Mouse (Mus musculus) ES-CJ7 (cell line): ENCODE results near the gene Fbxw8.

Experiments used
- DNase-seq: peaks from one replicate; pipeline ENCODE4 v3.0.0; 2011; ENCODE audit warnings: low read depth, low spot score

The Fbxw8 gene

GRCm38 (mm10) chr5:118108794-118109440 lies 46.3 kb downstream of the Fbxw8 start:
- DNase-seq, result no peak

- DNase-seq, result no peak
These were observed 47.0 kb downstream of the Fbxw8 start for GRCm38 (mm10) chr5:118108124-118108793.

GRCm38 (mm10) chr5:118106667-118107066 lies 48.6 kb downstream of the Fbxw8 start:
- no peak for DNase-seq

GRCm38 (mm10) chr5:118105536-118105935 lies 49.7 kb downstream of the Fbxw8 start:
- no peak for DNase-seq

- DNase-seq, result no peak
These were observed 55.3 kb downstream of the Fbxw8 start for GRCm38 (mm10) chr5:118099870-118100478.

- no peak for DNase-seq
These were observed 56.0 kb downstream of the Fbxw8 start for GRCm38 (mm10) chr5:118099069-118099869.

GRCm38 (mm10) chr5:118096317-118096716 lies 58.9 kb downstream of the Fbxw8 start:
- DNase-seq, result no peak

GRCm38 (mm10) chr5:118095849-118096248 lies 59.4 kb downstream of the Fbxw8 start:
- DNase-seq, result no peak

- DNase-seq, result no peak
These were observed 59.8 kb downstream of the Fbxw8 start for GRCm38 (mm10) chr5:118095433-118095832.

- peak; percentile 56 for DNase-seq
These were observed 61.8 kb downstream of the Fbxw8 start for GRCm38 (mm10) chr5:118093321-118094035.

GRCm38 (mm10) chr5:118090837-118091236 lies 64.4 kb downstream of the Fbxw8 start:
- peak; percentile 71 for DNase-seq

- DNase-seq, result no peak
These were observed 65.2 kb downstream of the Fbxw8 start for GRCm38 (mm10) chr5:118090101-118090500.

- DNase-seq, result peak; percentile 14
These were observed 66.2 kb downstream of the Fbxw8 start for GRCm38 (mm10) chr5:118089102-118089501.

- no peak for DNase-seq
These were observed 68.3 kb downstream of the Fbxw8 start for GRCm38 (mm10) chr5:118086956-118087355.

GRCm38 (mm10) chr5:118085313-118085712 lies 70.0 kb downstream of the Fbxw8 start:
- DNase-seq, result no peak

- DNase-seq, result no peak
These were observed 71.0 kb downstream of the Fbxw8 start for GRCm38 (mm10) chr5:118084171-118084727.

GRCm38 (mm10) chr5:118083060-118083638 lies 72.1 kb downstream of the Fbxw8 start:
- DNase-seq, result no peak

- no peak for DNase-seq
These were observed 73.3 kb downstream of the Fbxw8 start for GRCm38 (mm10) chr5:118081996-118082395.

- DNase-seq, result no peak
These were observed 73.8 kb downstream of the Fbxw8 start for GRCm38 (mm10) chr5:118081374-118081949.

- no peak for DNase-seq
These were observed 75.4 kb downstream of the Fbxw8 start for GRCm38 (mm10) chr5:118079839-118080250.
